Mouse (Mus musculus) bone marrow macrophage, adult 2 months (primary cell): Measurements from ENCODE around the gene Gm11027.

Experiments
- CTCF ChIP-seq: IDR thresholded peaks from 2 replicates; pipeline ENCODE4 v1.5.1; 2012; ENCODE audit warnings: low read depth, mild to moderate bottlenecking, low read length, moderate library complexity
- POLR2A ChIP-seq: IDR thresholded peaks from 2 replicates; pipeline ENCODE4 v1.6.1; 2012; ENCODE audit warnings: mild to moderate bottlenecking, low read depth, low read length, borderline replicate concordance

GRCm38 (mm10) chr12:116282856-116283255 is 7.7 kb downstream of the Gm11027 start:
- TF ChIP-seq CTCF = no peak
- no peak for TF ChIP-seq POLR2A
